Mouse (Mus musculus) common myeloid progenitor, adult 5-6 weeks (primary cell): ENCODE results near the gene Fars2. TPM values are rescaled to one million over a fixed set of nuclear protein-coding genes. Genes with fewer than 3 reads are reported as not detected.

Experiments used
- ATAC-seq: replicated peaks from 2 replicates; pipeline ENCODE4 v1.8.0; 2016; ENCODE audit warnings: low read depth, mild to moderate bottlenecking, moderate TSS enrichment, inconsistent platforms; ENCODE audit not compliant: poor library complexity, severe bottlenecking
- total RNA-seq: library from RNA; stranded (forward); fragments of 200-1000, 187-1606 nt; gene quantifications from 2 replicates; pipeline ENCODE4 v1.2.3, GENCODE M21; 2017

Fars2 gene
- total RNA-seq, 1 experiment from 2014 or later, result 62.3 TPM

GRCm38 (mm10) chr13:36537580-36537979 lies 420.4 kb downstream of the Fars2 start:
- ATAC-seq, result no peak

GRCm38 (mm10) chr13:36538385-36538784 lies 421.2 kb downstream of the Fars2 start:
- no peak for ATAC-seq

- no peak for ATAC-seq
These were observed 423.0 kb downstream of the Fars2 start for GRCm38 (mm10) chr13:36540231-36540630.

- ATAC-seq, result no peak
These were observed 424.1 kb downstream of the Fars2 start for GRCm38 (mm10) chr13:36541287-36541780.

- ATAC-seq, result no peak
These were observed 433.5 kb downstream of the Fars2 start for GRCm38 (mm10) chr13:36550694-36551093.

- no peak for ATAC-seq
These were observed 435.5 kb downstream of the Fars2 start for GRCm38 (mm10) chr13:36552522-36553246.

GRCm38 (mm10) chr13:36553247-36553642 lies 436.0 kb downstream of the Fars2 start:
- ATAC-seq, result no peak

GRCm38 (mm10) chr13:36554743-36555142 lies 437.5 kb downstream of the Fars2 start:
- ATAC-seq, result no peak

GRCm38 (mm10) chr13:36562447-36563441 lies 445.5 kb downstream of the Fars2 start:
- ATAC-seq, result no peak

- ATAC-seq, result no peak
These were observed 447.6 kb downstream of the Fars2 start for GRCm38 (mm10) chr13:36564764-36565315.

GRCm38 (mm10) chr13:36576781-36577180 lies 459.6 kb downstream of the Fars2 start:
- no peak for ATAC-seq

- ATAC-seq, result no peak
These were observed 460.8 kb downstream of the Fars2 start for GRCm38 (mm10) chr13:36577916-36578568.

- ATAC-seq, result peak; percentile 54; the same call in 1 of the 2 replicates
These were observed 461.5 kb downstream of the Fars2 start for GRCm38 (mm10) chr13:36578569-36579333.

- no peak for ATAC-seq
These were observed 465.3 kb downstream of the Fars2 start for GRCm38 (mm10) chr13:36582406-36583070.

- 0 out of 2 replicates have a peak, but pooled peaks have one; percentile 25 for ATAC-seq
These were observed 466.4 kb downstream of the Fars2 start for GRCm38 (mm10) chr13:36583481-36584151.

- ATAC-seq, result no peak
These were observed 467.0 kb downstream of the Fars2 start for GRCm38 (mm10) chr13:36584197-36584596.

GRCm38 (mm10) chr13:36589092-36589491 lies 471.9 kb downstream of the Fars2 start:
- no peak for ATAC-seq

GRCm38 (mm10) chr13:36592291-36592690 lies 475.1 kb downstream of the Fars2 start:
- ATAC-seq, result no peak
